Mouse (Mus musculus) heart, embryonic 16.5 days (tissue): Measurements from ENCODE around the gene Hist1h3f. TPM values are rescaled to one million over a fixed set of nuclear protein-coding genes. Genes with fewer than 3 reads are reported as not detected.
"Not testable (repeated sequence)": the region's sequence is repeated elsewhere in the genome, so short reads cannot be mapped to it uniquely, and the experiment has no call there.

ENCODE experiments used
- ATAC-seq: fragments of 200-750 bp; cut with Nextera tagmentation; replicated peaks from 2 replicates; pipeline ENCODE4 v1.8.0; 2017; ENCODE audit warnings: moderate number of reproducible peaks; ENCODE audit not compliant: insufficient read depth, low FRiP score; ENCODE audit errors: extremely low read depth
- H3K27ac ChIP-seq: fragments of 300-500 bp; sonication (generic); 2 replicates; pipeline ENCODE4 v1.5.1; 2014; ENCODE audit warnings: mild to moderate bottlenecking, low read length, control low read depth, moderate library complexity
- H3K27me3 ChIP-seq: fragments of 300-500 bp; sonication (generic); 2 replicates; pipeline ENCODE4 v1.6.1; 2014; ENCODE audit warnings: low read length, mixed read lengths; ENCODE audit not compliant: control insufficient read depth, insufficient read depth
- H3K36me3 ChIP-seq: fragments of 300-500 bp; sonication (generic); 2 replicates; pipeline ENCODE4 v1.6.1; 2014; ENCODE audit not compliant: control insufficient read depth, insufficient read depth
- H3K4me1 ChIP-seq: fragments of 300-500 bp; sonication (generic); 2 replicates; pipeline ENCODE4 v1.6.1; 2014; ENCODE audit warnings: low read length, mixed read lengths; ENCODE audit not compliant: control insufficient read depth, insufficient read depth
- H3K4me2 ChIP-seq: fragments of 300-500 bp; sonication (generic); 2 replicates; pipeline ENCODE4 v1.6.1; 2014; ENCODE audit warnings: low read depth, mild to moderate bottlenecking, control low read depth, low read length
- H3K4me3 ChIP-seq: fragments of 300-500 bp; sonication (generic); 2 replicates; pipeline ENCODE4 v1.5.1; 2014; ENCODE audit warnings: mild to moderate bottlenecking, control low read depth, low read length
- H3K9ac ChIP-seq: fragments of 300-500 bp; sonication (generic); 2 replicates; pipeline ENCODE4 v1.6.1; 2014; ENCODE audit warnings: low read length, control low read depth
- H3K9me3 ChIP-seq: fragments of 300-500 bp; sonication (generic); replicated peaks from 2 replicates; pipeline ENCODE4 v1.6.1; 2016; ENCODE audit warnings: low read length; ENCODE audit not compliant: control insufficient read depth
- WGBS: fragments of 180-500 bp; shearing (Covaris S2); extraction: QIAGEN DNeasy Blood & Tissue Kit; methylation state at CpG from one replicate; pipeline ENCODE4 v1.1.7; 2014; 5-methylcytosine and 5-hydroxymethylcytosine counted together
- microRNA-seq: library from miRNA; unstranded; fragments of <30 nt; microRNA quantifications from one replicate; pipeline ENCODE4, GENCODE M21; 2017
- polyA plus RNA-seq: library from polyadenylated mRNA; unstranded; fragments of >200 nt; fragmentation: Nextera tagmentation; extraction: Ambion mirVana; gene quantifications from 2 replicates; pipeline ENCODE4 v1.2.1, GENCODE M21; 2015

Gene Hist1h3f
- polyA plus RNA-seq, 1 experiment from 2014 or later = 0.20 TPM

- not testable (repeated sequence) for H3K36me3 ChIP-seq, ATAC-seq, H3K4me1 ChIP-seq, H3K27ac ChIP-seq, H3K27me3 ChIP-seq, H3K4me2 ChIP-seq, H3K4me3 ChIP-seq, H3K9me3 ChIP-seq, H3K9ac ChIP-seq
- 68% methylated on average over 7 of the region's 7 CpGs for WGBS
Measured at GRCm38 (mm10) chr13:23591886-23592285, 48.0 kb downstream of the Hist1h3f start.

- peak overlapping the region; percentile 32; the same call in 1 of the 2 replicates for H3K27ac ChIP-seq
- H3K4me1 ChIP-seq = 0 out of 2 replicates have a peak, but pooled peaks cover 2% of the 10 kb centered on the region
- H3K27me3 ChIP-seq = no peaks in the 10 kb centered on the region
- WGBS = 77% methylated on average over 7 of the region's 7 CpGs
- H3K9ac ChIP-seq = no peak overlapping the region
- H3K4me2 ChIP-seq = no peak overlapping the region
- no peak overlapping the region for H3K4me3 ChIP-seq
- no peaks in the 10 kb centered on the region for H3K9me3 ChIP-seq
- no peak for ATAC-seq
- no peaks in the 10 kb centered on the region for H3K36me3 ChIP-seq
Measured at GRCm38 (mm10) chr13:23592614-23593013, 48.8 kb downstream of the Hist1h3f start.

GRCm38 (mm10) chr13:23593051-23593770, 49.4 kb downstream of the Hist1h3f start:
- no peaks in the 10 kb centered on the region for H3K27me3 ChIP-seq
- no peak overlapping the region for H3K4me3 ChIP-seq
- H3K27ac ChIP-seq = peak overlapping the region; percentile 80
- no peak overlapping the region for H3K4me2 ChIP-seq
- no peak overlapping the region for H3K9ac ChIP-seq
- no peaks in the 10 kb centered on the region for H3K9me3 ChIP-seq
- 0 out of 2 replicates have a peak, but pooled peaks cover 2% of the 10 kb centered on the region for H3K4me1 ChIP-seq
- 65% methylated on average over 5 of the region's 5 CpGs for WGBS
- no peaks in the 10 kb centered on the region for H3K36me3 ChIP-seq
- no peak for ATAC-seq

Small RNA genes within 50 kb of the gene (microRNA-seq; reads per million reads assigned to microRNA genes)
- not detected for gene Gm44297
- gene Gm44359 = not detected
- gene Gm44394 = not detected
- 1.2 reads per million for gene n-TStga1

Other genes with a start within 250 kb of the Hist1h3f start
- gene Zfp322a, start 174.8 kb upstream of the Hist1h3f start, polyA plus RNA-seq = 36.5 and 37.8 TPM in 2 replicates
- gene Abt1, start 120.2 kb upstream of the Hist1h3f start, polyA plus RNA-seq = 9.2 and 9.4 TPM in 2 replicates
- gene Btn1a1, start 78.2 kb upstream of the Hist1h3f start, polyA plus RNA-seq = 0.83 and 1.0 TPM in 2 replicates
- 0.29 and 0.34 TPM in 2 replicates for gene Btn2a2, start 55.2 kb upstream of the Hist1h3f start, polyA plus RNA-seq
- 7.7 and 8.6 TPM in 2 replicates for gene Hist1h4h, start 13.0 kb upstream of the Hist1h3f start, polyA plus RNA-seq
- 3.8 and 9.2 TPM in 2 replicates for gene Hist1h2af, start 10.1 kb upstream of the Hist1h3f start, polyA plus RNA-seq
- gene Hist1h3g, start 8.6 kb upstream of the Hist1h3f start, polyA plus RNA-seq = 2.0 and 2.2 TPM in 2 replicates
- gene Hist1h2bh, start 660 bp upstream of the Hist1h3f start, polyA plus RNA-seq = 0.38 and 0.52 TPM in 2 replicates
- 0.53 TPM in 1 of 2 replicates, not detected in the other for gene Hist1h4f, start 7.6 kb downstream of the Hist1h3f start, polyA plus RNA-seq
- 0.21 and 0.37 TPM in 2 replicates for gene Hist1h1d, start 9.2 kb downstream of the Hist1h3f start, polyA plus RNA-seq
- 1.7 and 2.1 TPM in 2 replicates for gene Hist1h3e, start 18.3 kb downstream of the Hist1h3f start, polyA plus RNA-seq
- gene Hist1h2ae, start 27.2 kb downstream of the Hist1h3f start, polyA plus RNA-seq = 34.0 and 34.2 TPM in 2 replicates
- 4.2 and 5.1 TPM in 2 replicates for gene Hist1h2bg, start 27.3 kb downstream of the Hist1h3f start, polyA plus RNA-seq
- 0.37 and 2.4 TPM in 2 replicates for gene Hist1h2bf, start 30.1 kb downstream of the Hist1h3f start, polyA plus RNA-seq
- 1.2 and 1.8 TPM in 2 replicates for gene Hist1h2ad, start 30.3 kb downstream of the Hist1h3f start, polyA plus RNA-seq
- gene Hist1h3d, start 31.7 kb downstream of the Hist1h3f start, polyA plus RNA-seq = 1.4 and 1.8 TPM in 2 replicates
- 48.7 and 49.1 TPM in 2 replicates for gene Hist1h4d, start 37.5 kb downstream of the Hist1h3f start, polyA plus RNA-seq
- gene Hist1h2be, start 77.1 kb downstream of the Hist1h3f start, polyA plus RNA-seq = 1.9 and 2.0 TPM in 2 replicates
- gene Hist1h1e, start 78.5 kb downstream of the Hist1h3f start, polyA plus RNA-seq = 10.4 and 11.5 TPM in 2 replicates
- gene Hist1h2ac, start 139.9 kb downstream of the Hist1h3f start, polyA plus RNA-seq = 0.52 and 0.75 TPM in 2 replicates
- gene Hist1h2bc, start 140.1 kb downstream of the Hist1h3f start, polyA plus RNA-seq = 49.7 and 53.7 TPM in 2 replicates
- gene Hist1h1t, start 151.8 kb downstream of the Hist1h3f start, polyA plus RNA-seq = not detected in 2 replicates
- 1.9 and 2.8 TPM in 2 replicates for gene Hist1h4c, start 154.4 kb downstream of the Hist1h3f start, polyA plus RNA-seq
- gene Hfe, start 166.8 kb downstream of the Hist1h3f start, polyA plus RNA-seq = 11.7 and 14.9 TPM in 2 replicates
- gene Hist1h1c, start 194.8 kb downstream of the Hist1h3f start, polyA plus RNA-seq = 38.0 and 38.5 TPM in 2 replicates
- 3.0 and 3.8 TPM in 2 replicates for gene Hist1h3c, start 201.6 kb downstream of the Hist1h3f start, polyA plus RNA-seq
- gene Hist1h2bb, start 202.7 kb downstream of the Hist1h3f start, polyA plus RNA-seq = 0.98 and 2.2 TPM in 2 replicates
- gene Hist1h2ab, start 207.1 kb downstream of the Hist1h3f start, polyA plus RNA-seq = 17.0 and 20.0 TPM in 2 replicates
- gene Hist1h3b, start 208.2 kb downstream of the Hist1h3f start, polyA plus RNA-seq = 3.2 and 5.0 TPM in 2 replicates
- gene Hist1h4b, start 213.0 kb downstream of the Hist1h3f start, polyA plus RNA-seq = 1.2 and 1.5 TPM in 2 replicates
- 0.32 TPM in 1 of 2 replicates, not detected in the other for gene Hist1h4a, start 217.2 kb downstream of the Hist1h3f start, polyA plus RNA-seq
- 1.5 and 3.4 TPM in 2 replicates for gene Hist1h3a, start 218.3 kb downstream of the Hist1h3f start, polyA plus RNA-seq
- 0.79 and 0.97 TPM in 2 replicates for gene Hist1h1a, start 219.6 kb downstream of the Hist1h3f start, polyA plus RNA-seq
- 0.10 TPM in 1 of 2 replicates, not detected in the other for gene Trim38, start 225.9 kb downstream of the Hist1h3f start, polyA plus RNA-seq